Mouse (Mus musculus): Measurements from ENCODE around the gene Rpp38. TPM values are rescaled to one million over a fixed set of nuclear protein-coding genes. Genes with fewer than 3 reads are reported as not detected.

Gene Rpp38
- polyA plus RNA-seq, 1 experiment from 2014 or later: 10.4 TPM

GRCm38 (mm10) chr2:3335611-3336301, 3.3 kb upstream of the Rpp38 start, which contains the start of gene Acbd7:
TSS of gene Acbd7 (plus strand) at chr2:3336168.
- peak within 1 kb of the TSS; percentile 40 for H3K4me3 ChIP-seq (ENCODE audit: low read length)
- peak within 1 kb of the TSS; percentile 58 for H3K9ac ChIP-seq (ENCODE audit: low read depth, low read length)
- 0 out of 2 replicates have a peak, but pooled peaks cover 3% of the 10 kb centered on the region for H3K27me3 ChIP-seq (replicated peaks; ENCODE audit: control insufficient read depth, insufficient read depth, low read length)
- peak; percentile 12; the same call in 1 of the 2 replicates for ATAC-seq
- peaks cover 17% of the 10 kb centered on the region for H3K4me1 ChIP-seq (ENCODE audit: control insufficient read depth, insufficient read depth, low read depth, low read length)
- H3K36me3 ChIP-seq (ENCODE audit: control insufficient read depth, insufficient read depth, low read length): no peaks in the 10 kb centered on the region
- H3K4me2 ChIP-seq (ENCODE audit: low read length): peak within 1 kb of the TSS; percentile 74
- no peak within 1 kb of the TSS for H3K27ac ChIP-seq (ENCODE audit: low read depth, low read length)
- no peaks in the 10 kb centered on the region for H3K9me3 ChIP-seq (ENCODE audit: control insufficient read depth, low read length)
- 5% methylated on average over 20 of the region's 20 CpGs for WGBS

- Histone ChIP-seq H3K27me3 (replicated peaks; ENCODE audit: control insufficient read depth, insufficient read depth, low read length) (0 out of 2 replicates have a peak, but pooled peaks cover 3% of the 10 kb centered on the region), H3K4me2 (ENCODE audit: low read length) (no peak overlapping the region), H3K9ac (ENCODE audit: low read depth, low read length) (no peak overlapping the region), H3K27ac (ENCODE audit: low read depth, low read length) (no peak overlapping the region), H3K4me3 (ENCODE audit: low read length) (no peak overlapping the region), H3K36me3 (ENCODE audit: control insufficient read depth, insufficient read depth, low read length) (peaks cover 11% of the 10 kb centered on the region; the same call in 1 of the 2 replicates), H3K4me1 (ENCODE audit: control insufficient read depth, insufficient read depth, low read depth, low read length) (peaks cover 18% of the 10 kb centered on the region), H3K9me3 (ENCODE audit: control insufficient read depth, low read length) (no peaks in the 10 kb centered on the region)
- ATAC-seq: no peak
- WGBS: 92% methylated on average over 12 of the region's 12 CpGs
Observed at GRCm38 (mm10) chr2:3333761-3334160, 1.3 kb upstream of the Rpp38 start.

- Histone ChIP-seq H3K27ac (ENCODE audit: low read depth, low read length) (peak overlapping the region; percentile 88), H3K4me2 (ENCODE audit: low read length) (peak overlapping the region; percentile 76), H3K9ac (ENCODE audit: low read depth, low read length) (peak overlapping the region; percentile 72), H3K36me3 (ENCODE audit: control insufficient read depth, insufficient read depth, low read length) (peaks cover 21% of the 10 kb centered on the region), H3K27me3 (replicated peaks; ENCODE audit: control insufficient read depth, insufficient read depth, low read length) (no peaks in the 10 kb centered on the region), H3K4me1 (ENCODE audit: control insufficient read depth, insufficient read depth, low read depth, low read length) (peaks cover 18% of the 10 kb centered on the region), H3K9me3 (ENCODE audit: control insufficient read depth, low read length) (no peaks in the 10 kb centered on the region), H3K4me3 (ENCODE audit: low read length) (peak overlapping the region; percentile 69)
- WGBS: 2% methylated on average over 21 of the region's 21 CpGs
- no peak for ATAC-seq
Observed at GRCm38 (mm10) chr2:3332056-3332455, 387 bp downstream of the Rpp38 start.

- no peaks in the 10 kb centered on the region for H3K27me3 ChIP-seq (replicated peaks; ENCODE audit: control insufficient read depth, insufficient read depth, low read length)
Observed at GRCm38 (mm10) chr2:3331071-3331703, 1.3 kb downstream of the Rpp38 start.

GRCm38 (mm10) chr2:3327351-3327750, 5.1 kb downstream of the Rpp38 start:
- no peaks in the 10 kb centered on the region for H3K27me3 ChIP-seq (replicated peaks; ENCODE audit: control insufficient read depth, insufficient read depth, low read length)
- H3K27ac ChIP-seq (ENCODE audit: low read depth, low read length): no peak overlapping the region
- H3K9me3 ChIP-seq (ENCODE audit: control insufficient read depth, low read length): no peaks in the 10 kb centered on the region
- ATAC-seq: no peak
- no peak overlapping the region for H3K9ac ChIP-seq (ENCODE audit: low read depth, low read length)
- WGBS: 43% methylated on average over 1 of the region's 1 CpGs
- H3K4me1 ChIP-seq (ENCODE audit: control insufficient read depth, insufficient read depth, low read depth, low read length): peaks cover 10% of the 10 kb centered on the region
- no peak overlapping the region for H3K4me2 ChIP-seq (ENCODE audit: low read length)
- peaks cover 46% of the 10 kb centered on the region for H3K36me3 ChIP-seq (ENCODE audit: control insufficient read depth, insufficient read depth, low read length)
- H3K4me3 ChIP-seq (ENCODE audit: low read length): no peak overlapping the region

More at GRCm38 (mm10) chr2:3331071-3331703, 1.3 kb downstream of the Rpp38 start:
- 77% methylated on average over 5 of the region's 5 CpGs for WGBS
- H3K27ac ChIP-seq (ENCODE audit: low read depth, low read length): no peak overlapping the region
- H3K9me3 ChIP-seq (ENCODE audit: control insufficient read depth, low read length): no peaks in the 10 kb centered on the region
- no peak for ATAC-seq
- H3K36me3 ChIP-seq (ENCODE audit: control insufficient read depth, insufficient read depth, low read length): peaks cover 21% of the 10 kb centered on the region
- peaks cover 16% of the 10 kb centered on the region for H3K4me1 ChIP-seq (ENCODE audit: control insufficient read depth, insufficient read depth, low read depth, low read length)
- H3K4me3 ChIP-seq (ENCODE audit: low read length): peak overlapping the region; percentile 69
- H3K4me2 ChIP-seq (ENCODE audit: low read length): peak overlapping the region; percentile 76
- H3K9ac ChIP-seq (ENCODE audit: low read depth, low read length): peak overlapping the region; percentile 72; the same call in 1 of the 2 replicates

- Histone ChIP-seq H3K4me1 (ENCODE audit: control insufficient read depth, insufficient read depth, low read depth, low read length) (peaks cover 7% of the 10 kb centered on the region), H3K4me3 (ENCODE audit: low read length) (no peak overlapping the region), H3K9me3 (ENCODE audit: control insufficient read depth, low read length) (no peaks in the 10 kb centered on the region), H3K36me3 (ENCODE audit: control insufficient read depth, insufficient read depth, low read length) (peaks cover 48% of the 10 kb centered on the region), H3K4me2 (ENCODE audit: low read length) (no peak overlapping the region), H3K27me3 (replicated peaks; ENCODE audit: control insufficient read depth, insufficient read depth, low read length) (no peaks in the 10 kb centered on the region), H3K27ac (ENCODE audit: low read depth, low read length) (no peak overlapping the region), H3K9ac (ENCODE audit: low read depth, low read length) (no peak overlapping the region)
- WGBS: 77% methylated on average over 1 of the region's 1 CpGs
- no peak for ATAC-seq
Observed at GRCm38 (mm10) chr2:3326547-3326946, 5.9 kb downstream of the Rpp38 start.

- Histone ChIP-seq H3K4me3 (ENCODE audit: low read length) (no peak overlapping the region), H3K9me3 (ENCODE audit: control insufficient read depth, low read length) (no peaks in the 10 kb centered on the region), H3K4me2 (ENCODE audit: low read length) (no peak overlapping the region), H3K4me1 (ENCODE audit: control insufficient read depth, insufficient read depth, low read depth, low read length) (no peaks in the 10 kb centered on the region), H3K27me3 (replicated peaks; ENCODE audit: control insufficient read depth, insufficient read depth, low read length) (no peaks in the 10 kb centered on the region), H3K36me3 (ENCODE audit: control insufficient read depth, insufficient read depth, low read length) (peaks cover 49% of the 10 kb centered on the region), H3K27ac (ENCODE audit: low read depth, low read length) (no peak overlapping the region), H3K9ac (ENCODE audit: low read depth, low read length) (no peak overlapping the region)
- no peak for ATAC-seq
- 93% methylated on average over 7 of the region's 7 CpGs for WGBS
Observed at GRCm38 (mm10) chr2:3324381-3325130, 7.9 kb downstream of the Rpp38 start.

GRCm38 (mm10) chr2:3323132-3323531, 9.3 kb downstream of the Rpp38 start:
- Histone ChIP-seq H3K4me2 (ENCODE audit: low read length) (no peak overlapping the region), H3K27me3 (replicated peaks; ENCODE audit: control insufficient read depth, insufficient read depth, low read length) (no peaks in the 10 kb centered on the region), H3K4me1 (ENCODE audit: control insufficient read depth, insufficient read depth, low read depth, low read length) (no peaks in the 10 kb centered on the region), H3K27ac (ENCODE audit: low read depth, low read length) (no peak overlapping the region), H3K36me3 (ENCODE audit: control insufficient read depth, insufficient read depth, low read length) (peaks cover 40% of the 10 kb centered on the region), H3K9ac (ENCODE audit: low read depth, low read length) (no peak overlapping the region), H3K4me3 (ENCODE audit: low read length) (no peak overlapping the region), H3K9me3 (ENCODE audit: control insufficient read depth, low read length) (no peaks in the 10 kb centered on the region)
- WGBS: 92% methylated on average over 2 of the region's 2 CpGs
- ATAC-seq: no peak

Data from hindbrain, embryonic 16.5 days (tissue).